Mouse (Mus musculus): ENCODE measurements around the gene Gng4. TPM values are rescaled to one million over a fixed set of nuclear protein-coding genes. Genes with fewer than 3 reads are reported as not detected.

Gene Gng4
- 28.3 TPM for polyA plus RNA-seq (2015; fragmentation: Illumina TruSeq; extraction: RNeasy Lipid Tissue Mini Kit (QIAGEN cat#74804); ENCODE audit: low read depth, low replicate concordance)

GRCm38 (mm10) chr13:13783894-13784419 lies at the start of gene Gng4:
TSS of gene Gng4 (plus strand) at chr13:13784059.

Other genes starting within 250 kb of the Gng4 start
- 13.2 TPM for gene Lyst, start 193.7 kb upstream of the Gng4 start, polyA plus RNA-seq (2015; fragmentation: Illumina TruSeq; extraction: RNeasy Lipid Tissue Mini Kit (QIAGEN cat#74804); ENCODE audit: low read depth, low replicate concordance)
- 11.1 TPM for gene B3galnt2, start 170.4 kb downstream of the Gng4 start, polyA plus RNA-seq (2015; fragmentation: Illumina TruSeq; extraction: RNeasy Lipid Tissue Mini Kit (QIAGEN cat#74804); ENCODE audit: low read depth, low replicate concordance)